Comparison of ENCODE assay signal across 21 mouse cellular contexts in the genomic region with DNA sequence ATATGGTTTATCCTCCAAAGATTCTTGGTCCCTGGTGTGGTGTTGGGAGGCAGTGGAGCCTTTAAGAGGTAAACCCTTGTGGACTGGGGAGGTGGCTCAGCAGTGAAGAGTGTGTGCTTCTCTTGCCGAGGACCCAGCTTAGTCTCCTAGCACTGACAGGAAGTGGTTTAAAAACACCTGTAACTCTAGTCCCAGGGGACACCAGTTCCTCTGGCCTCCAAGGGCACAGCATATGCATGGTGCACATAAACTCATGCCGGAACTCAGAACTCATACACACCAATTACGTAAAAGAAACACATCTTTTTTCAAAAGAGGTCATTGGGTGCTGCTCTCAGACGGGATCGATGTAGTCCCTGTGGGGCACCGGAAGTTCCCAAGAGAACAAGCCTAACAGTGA. TPM values are rescaled to one million over a fixed set of nuclear protein-coding genes. Genes with fewer than 3 reads are reported as not detected.
A peak's percentile ranks its signal among the peaks of the same experiment; 100 is the strongest.
DNase-seq lines count a peak whose midpoint lies in the region; ATAC-seq lines count a peak whose summit lies in the region.
"Had no signal": no experiment of that assay in that cellular context is flagged by ENCODE, and none has a peak within 500 bp of the region (broad histone marks: within the 10 kb centered on the region; RNA-seq: fewer than 3 reads in every experiment).

No protein-coding gene starts in this region.

- no peak overlapping the region for H3K4me2 ChIP-seq in heart, embryonic 11.5 days
- H3K4me2 ChIP-seq: heart, embryonic 13.5 days; hindbrain, embryonic 13.5 days; intestine, embryonic 15.5 days; liver, embryonic 15.5 days; midbrain, embryonic 15.5 days had no signal

- no peaks in the 10 kb centered on the region for H3K36me3 ChIP-seq in heart, embryonic 11.5 days (ENCODE audit: control insufficient read depth, insufficient read depth, low read length)
- no peaks in the 10 kb centered on the region for H3K36me3 ChIP-seq in splenic B cell, adult 2 months (ENCODE audit: control insufficient read depth, insufficient read depth, low read length, poor library complexity, severe bottlenecking)
- H3K36me3 ChIP-seq: heart, embryonic 13.5 days; hindbrain, embryonic 13.5 days; intestine, embryonic 15.5 days; liver, embryonic 15.5 days; midbrain, embryonic 15.5 days had no signal

- no peak overlapping the region for H3K27ac ChIP-seq in heart, embryonic 11.5 days (ENCODE audit: low read depth, low read length)
- H3K27ac ChIP-seq: heart, embryonic 13.5 days; hindbrain, embryonic 13.5 days; intestine, embryonic 15.5 days; liver, embryonic 15.5 days; midbrain, embryonic 15.5 days; stomach, postnatal 0 days had no signal

- DNase-seq in heart, adult 11 months, result peak; percentile 88
- peak; percentile 92 for DNase-seq in A20 (ENCODE audit: low read depth, low spot score)
- peak; percentile 93 for DNase-seq in splenic B cell, adult 2 months (ENCODE audit: low read depth, low spot score)
- no peak for DNase-seq in right cerebral cortex, adult 2 months (ENCODE audit: low spot score in 2 of 2)
- no peak for DNase-seq in cerebellum, adult 8-10 months
- no peak for DNase-seq in left cerebral cortex, adult 18-20 months (ENCODE audit: low spot score in 2 of 2)
- DNase-seq: adrenal gland, adult 8-10 months; cerebellum, postnatal 14 days; embryo, embryonic 11 days; layer of hippocampus, postnatal 36 days; right cerebral cortex, postnatal 4 days had no signal

- WGBS in heart, embryonic 11.5 days (ENCODE audit: insufficient replicate concordance), result 79% methylated on average over 6 of the region's 6 CpGs

- no peaks in the 10 kb centered on the region for H3K4me1 ChIP-seq in heart, embryonic 11.5 days (ENCODE audit: control insufficient read depth, insufficient read depth, low read length)
- H3K4me1 ChIP-seq: hindbrain, embryonic 13.5 days; intestine, embryonic 15.5 days; liver, embryonic 15.5 days; midbrain, embryonic 15.5 days had no signal

- no peak for ATAC-seq in heart, embryonic 11.5 days (replicated peaks; ENCODE audit: insufficient number of reproducible peaks, low FRiP score, low TSS enrichment)
- ATAC-seq in activated CD4-positive, CD25-positive, alpha-beta regulatory T cell, adult 4 months, result peak; percentile 75
- ATAC-seq: forebrain, embryonic 16.5 days; intestine, embryonic 15.5 days; lung, postnatal 0 days; midbrain, embryonic 15.5 days had no signal

- H3K4me3 ChIP-seq in heart, embryonic 11.5 days (ENCODE audit: low read depth, low read length), result no peak overlapping the region
- H3K4me3 ChIP-seq: heart, embryonic 13.5 days; hindbrain, embryonic 13.5 days; intestine, embryonic 15.5 days; liver, embryonic 15.5 days; midbrain, embryonic 15.5 days had no signal

- H3K9ac ChIP-seq in heart, embryonic 11.5 days (ENCODE audit: low read depth, low read length), result no peak overlapping the region
- H3K9ac ChIP-seq: heart, embryonic 13.5 days; hindbrain, embryonic 13.5 days; intestine, embryonic 15.5 days; liver, embryonic 15.5 days; midbrain, embryonic 15.5 days had no signal

- H3K27me3 ChIP-seq in heart, embryonic 11.5 days (ENCODE audit: control insufficient read depth, insufficient read depth, low read length), result no peaks in the 10 kb centered on the region
- no peaks in the 10 kb centered on the region for H3K27me3 ChIP-seq in splenic B cell, adult 2 months (ENCODE audit: control insufficient read depth, insufficient read depth, low read length, poor library complexity, severe bottlenecking)
- H3K27me3 ChIP-seq: heart, embryonic 13.5 days; hindbrain, embryonic 13.5 days; intestine, embryonic 15.5 days; liver, embryonic 15.5 days; midbrain, embryonic 15.5 days had no signal

- H3K9me3 ChIP-seq in heart, embryonic 11.5 days (replicated peaks; ENCODE audit: control insufficient read depth, low read length), result no peaks in the 10 kb centered on the region
- H3K9me3 ChIP-seq: heart, embryonic 13.5 days; hindbrain, embryonic 13.5 days; intestine, embryonic 15.5 days; liver, embryonic 15.5 days; midbrain, embryonic 15.5 days had no signal

RNA-seq across cellular contexts. Expression of gene Neurl3, which starts 7.4 kb away (rescaled TPM):
- polyA plus RNA-seq in heart, embryonic 11.5 days (2014; fragmentation: Nextera tagmentation; extraction: Ambion mirVana), result 1.9 and 2.6 TPM in 2 replicates
- polyA plus RNA-seq in activated CD4-positive, CD25-positive, alpha-beta regulatory T cell, adult 4 months (2017; shearing (Covaris generic)), result 10 to 100 TPM; 62.2 to 87.1 TPM
- total RNA-seq in left cerebral cortex, adult 18-20 months (2021), result under 1 TPM; 0.52 to 0.60 TPM

RNA-seq across cellular contexts. Expression of gene Arid5a, which starts 25.7 kb away (rescaled TPM):
- 5.6 and 8.1 TPM in 2 replicates for polyA plus RNA-seq in heart, embryonic 11.5 days (2014; fragmentation: Nextera tagmentation; extraction: Ambion mirVana)
- polyA plus RNA-seq in activated CD4-positive, CD25-positive, alpha-beta regulatory T cell, adult 4 months (2017; shearing (Covaris generic)), result 10 to 100 TPM; 74.3 to 91.9 TPM
- total RNA-seq in left cerebral cortex, adult 18-20 months (2021), result 10 to 100 TPM; 15.6 to 18.1 TPM

RNA-seq across cellular contexts. Expression of gene Uggt1, which starts 37.3 kb away (rescaled TPM):
- polyA plus RNA-seq in heart, embryonic 11.5 days (2014; fragmentation: Nextera tagmentation; extraction: Ambion mirVana), result 60.6 and 61.9 TPM in 2 replicates
- 10 to 100 TPM; 19.1 to 22.8 TPM for polyA plus RNA-seq in activated CD4-positive, CD25-positive, alpha-beta regulatory T cell, adult 4 months (2017; shearing (Covaris generic))
- total RNA-seq in left cerebral cortex, adult 18-20 months (2021), result 10 to 100 TPM; 42.0 to 44.8 TPM

Comparison
In these comparisons a context has a peak if more than half of its experiments do, and no peak if none do; other contexts are left out.
1. DNase-seq: peak in heart, adult 11 months (single experiment), A20 (single experiment) and splenic B cell, adult 2 months (single experiment); none in right cerebral cortex, adult 2 months (0 of 2), cerebellum, adult 8-10 months (single experiment) and left cerebral cortex, adult 18-20 months (0 of 2).
2. RNA of gene Neurl3, which starts 7.4 kb away (polyA plus RNA-seq): 62.2 to 87.1 TPM in activated CD4-positive, CD25-positive, alpha-beta regulatory T cell, adult 4 months; 1.9 to 2.6 TPM in heart, embryonic 11.5 days; every median in the first group is over 10 times any median in the second.